Mouse (Mus musculus) limb, embryonic 14.5 days (tissue): Measurements from ENCODE around the gene Fam187a. TPM values are rescaled to one million over a fixed set of nuclear protein-coding genes. Genes with fewer than 3 reads are reported as not detected.
A peak's percentile ranks its signal among the peaks of the same experiment; 100 is the strongest.

ENCODE experiments used
- ATAC-seq: fragments of 200-750 bp; cut with Nextera tagmentation; 2 replicates; pipeline ENCODE4 v1.8.0; 2017; ENCODE audit warnings: low read depth, moderate number of reproducible peaks, moderate TSS enrichment; ENCODE audit not compliant: low FRiP score
- DNase-seq: peaks from one replicate; pipeline ENCODE4 v3.0.0-alpha.2; 2015; ENCODE audit warnings: low spot score
- H3K27ac ChIP-seq: fragments of 300-500 bp; sonication (generic); replicated peaks from 2 replicates; pipeline ENCODE4 v1.5.1; 2014; ENCODE audit warnings: low read depth, mild to moderate bottlenecking, low read length, moderate library complexity, mixed read lengths
- H3K27me3 ChIP-seq: fragments of 300-500 bp; sonication (generic); 2 replicates; pipeline ENCODE4 v1.6.1; 2014; ENCODE audit warnings: low read length, mixed read lengths; ENCODE audit not compliant: control insufficient read depth, insufficient read depth
- H3K36me3 ChIP-seq: fragments of 300-500 bp; sonication (generic); 2 replicates; pipeline ENCODE4 v1.6.1; 2014; ENCODE audit warnings: mild to moderate bottlenecking, low read length, moderate library complexity, mixed read lengths; ENCODE audit not compliant: control insufficient read depth, insufficient read depth
- H3K4me1 ChIP-seq: fragments of 300-500 bp; sonication (generic); 2 replicates; pipeline ENCODE4 v1.6.1; 2014; ENCODE audit warnings: antibody characterized with exemption, low read length, mixed read lengths; ENCODE audit not compliant: control insufficient read depth, insufficient read depth
- H3K4me2 ChIP-seq: fragments of 300-500 bp; sonication (generic); replicated peaks from 2 replicates; pipeline ENCODE4 v1.6.1; 2014; ENCODE audit warnings: low read depth, mild to moderate bottlenecking, low read length, moderate library complexity; ENCODE audit not compliant: severe bottlenecking
- H3K4me3 ChIP-seq: fragments of 300-500 bp; sonication (generic); replicated peaks from 2 replicates; pipeline ENCODE4 v1.5.1; 2014; ENCODE audit warnings: low read length
- H3K9ac ChIP-seq: fragments of 300-500 bp; sonication (generic); 2 replicates; pipeline ENCODE4 v1.6.1; 2014; ENCODE audit warnings: mild to moderate bottlenecking, low read depth, low read length, moderate library complexity; ENCODE audit not compliant: severe bottlenecking
- H3K9me3 ChIP-seq: fragments of 300-500 bp; sonication (generic); 2 replicates; pipeline ENCODE4 v1.6.1; 2016; ENCODE audit warnings: low read length; ENCODE audit not compliant: control insufficient read depth
- POLR2A ChIP-seq: fragments of 200-500 bp; IDR thresholded peaks from 2 replicates; pipeline ENCODE4 v1.8.0; 2012; ENCODE audit warnings: inconsistent platforms, mild to moderate bottlenecking, moderate library complexity, borderline replicate concordance; ENCODE audit not compliant: insufficient read depth, insufficient read length; ENCODE audit errors: extremely low read depth
- WGBS: fragments of 180-500 bp; shearing (Covaris S2); extraction: QIAGEN DNeasy Blood & Tissue Kit; methylation state at CpG from one replicate; pipeline ENCODE4 v1.1.7; 2014; 5-methylcytosine and 5-hydroxymethylcytosine counted together
- polyA plus RNA-seq, 2 experiments: library from polyadenylated mRNA; depleted of rRNA in 1 of 2; stranded (reverse) in 1 of 2; unstranded in 1 of 2; fragments of >200 nt; fragmentation: Nextera tagmentation in 1 of 2; extraction: Ambion mirVana in 1 of 2; gene quantifications; 2 replicates each; pipeline versions ENCODE4 v1.2.1 to v1.2.3; 2012 to 2014

Fam187a gene
- polyA plus RNA-seq, 2 experiments = not detected

DNA sequence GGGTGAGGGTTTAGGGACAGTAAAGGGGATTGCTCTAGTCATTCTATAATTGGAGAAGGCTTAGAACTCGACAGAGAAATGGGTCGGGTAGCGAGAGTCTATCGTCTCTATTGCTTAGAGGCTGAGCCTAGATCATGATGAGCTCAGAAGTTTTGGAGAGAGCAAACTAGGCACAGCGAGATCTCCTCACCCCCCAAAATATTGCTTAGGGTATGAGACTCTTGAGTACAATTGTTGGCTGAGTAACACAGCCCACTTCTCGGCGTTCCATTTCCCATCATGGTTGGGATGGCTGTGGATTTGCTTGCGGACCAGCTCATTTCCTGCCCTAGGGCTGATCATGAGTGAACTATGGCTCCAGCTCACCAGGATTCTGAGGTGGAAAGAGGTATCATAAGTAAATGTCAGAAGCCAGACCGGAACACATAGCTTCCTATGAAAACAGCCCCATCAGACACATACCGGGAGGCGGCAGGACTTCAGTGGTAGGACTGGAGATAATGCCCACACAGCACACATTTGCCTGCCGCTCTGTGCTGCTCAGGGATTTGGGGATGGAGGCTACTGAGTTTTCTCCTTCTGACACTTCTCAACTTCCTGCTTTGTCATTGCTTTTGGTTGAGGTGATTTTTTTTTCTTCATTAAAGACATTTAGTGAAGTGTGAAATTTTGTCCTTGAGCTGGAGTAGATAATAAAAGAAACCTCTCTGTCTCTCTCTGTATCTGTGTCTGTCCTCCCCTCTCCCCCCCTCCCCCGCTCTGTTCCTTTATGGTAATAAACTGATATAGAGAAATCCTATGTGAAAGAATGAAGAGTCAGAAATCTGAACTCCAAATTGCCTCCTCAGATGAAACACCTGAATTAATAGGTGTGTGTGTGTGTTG, 3.4 kb upstream of the Fam187a start:
- Histone ChIP-seq H3K36me3 (peaks cover 7% of the 10 kb centered on the region), H3K27me3 (no peaks in the 10 kb centered on the region), H3K9ac (peak overlapping the region; percentile 69), H3K27ac (peak overlapping the region; percentile 85), H3K4me1 (peaks cover 7% of the 10 kb centered on the region; the same call in 1 of the 2 replicates), H3K4me3 (peak overlapping the region; percentile 69), H3K9me3 (no peaks in the 10 kb centered on the region), H3K4me2 (peak overlapping the region; percentile 77)
- WGBS = 17% methylated on average over 13 of the region's 13 CpGs
- TF ChIP-seq POLR2A = no peak
- DNase-seq = no peak
- peak; percentile 20; the same call in 1 of the 2 replicates for ATAC-seq

DNA sequence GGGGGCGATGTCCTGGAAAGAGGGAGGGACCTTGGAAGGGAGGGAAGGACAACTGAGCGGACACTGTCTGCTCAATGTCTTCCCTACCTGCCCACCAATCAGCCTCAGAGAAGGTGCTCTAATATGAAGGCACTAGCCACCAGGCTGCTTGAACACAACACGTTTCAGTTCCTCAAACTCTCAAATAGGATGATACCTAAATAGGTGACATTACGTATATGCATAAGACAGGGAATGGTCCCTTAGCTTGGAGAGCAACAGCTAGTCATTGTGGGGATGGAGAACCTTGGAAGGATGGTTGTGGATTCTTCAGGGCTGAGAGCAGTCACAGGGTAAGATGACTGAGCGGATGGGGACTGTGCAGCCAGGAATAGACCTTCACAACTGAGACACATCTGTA, 2.5 kb downstream of the Fam187a start:
- Histone ChIP-seq H3K4me3 (no peak overlapping the region), H3K9ac (no peak overlapping the region), H3K27me3 (no peaks in the 10 kb centered on the region), H3K4me1 (no peaks in the 10 kb centered on the region), H3K36me3 (no peaks in the 10 kb centered on the region), H3K4me2 (no peak overlapping the region), H3K9me3 (no peaks in the 10 kb centered on the region), H3K27ac (no peak overlapping the region)
- ATAC-seq = no peak
- DNase-seq = no peak
- TF ChIP-seq POLR2A = no peak
- 81% methylated on average over 5 of the region's 5 CpGs for WGBS

DNA sequence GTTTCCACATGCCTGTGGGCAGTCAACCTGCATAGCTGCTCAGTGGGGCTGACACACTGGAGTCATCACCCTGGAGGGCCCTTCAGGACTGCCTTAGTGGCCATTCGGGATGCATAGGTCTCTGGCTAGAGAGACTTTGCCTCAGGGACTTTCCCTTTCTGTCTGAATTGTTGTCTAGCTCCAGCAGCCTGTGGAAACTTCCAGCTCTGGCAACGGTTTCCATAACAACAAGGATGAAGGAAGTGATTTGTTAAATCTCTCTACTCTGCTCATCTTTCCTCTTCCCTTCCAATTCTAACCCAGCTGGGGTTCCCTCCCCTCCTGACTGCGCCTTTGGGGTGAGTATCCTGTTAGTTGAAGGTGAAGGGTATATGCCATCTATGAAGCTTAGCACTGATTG, 3.2 kb downstream of the Fam187a start:
- Histone ChIP-seq H3K4me1 (no peaks in the 10 kb centered on the region), H3K36me3 (no peaks in the 10 kb centered on the region), H3K4me2 (no peak overlapping the region), H3K27me3 (no peaks in the 10 kb centered on the region), H3K9ac (no peak overlapping the region), H3K9me3 (no peaks in the 10 kb centered on the region), H3K4me3 (no peak overlapping the region), H3K27ac (no peak overlapping the region)
- WGBS = 61% methylated on average over 3 of the region's 3 CpGs
- DNase-seq (no peak), ATAC-seq (no peak)
- TF ChIP-seq POLR2A = no peak

DNA sequence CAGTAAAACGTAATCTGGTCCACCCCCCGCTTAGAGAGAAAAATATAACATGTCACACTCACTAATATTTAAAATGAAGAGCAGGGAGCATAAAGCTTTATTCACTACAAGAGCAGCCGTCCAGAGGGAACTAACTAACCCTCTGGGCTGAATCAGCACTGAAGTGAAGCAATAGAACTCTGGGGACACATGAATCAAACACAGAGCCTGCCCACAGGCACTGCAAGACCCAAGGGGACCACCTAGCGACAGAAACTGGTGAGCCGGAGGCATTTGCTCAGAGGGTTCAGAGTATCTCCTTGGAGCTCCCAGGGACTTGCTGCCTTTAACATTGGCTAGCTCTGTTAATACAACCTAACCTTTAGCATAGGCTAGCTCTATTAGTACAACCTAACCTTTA, 5.1 kb downstream of the Fam187a start:
- Histone ChIP-seq H3K36me3 (no peaks in the 10 kb centered on the region), H3K27ac (no peak overlapping the region), H3K9me3 (no peaks in the 10 kb centered on the region), H3K9ac (no peak overlapping the region), H3K27me3 (peaks cover 4% of the 10 kb centered on the region; the same call in 1 of the 2 replicates), H3K4me3 (no peak overlapping the region), H3K4me2 (no peak overlapping the region), H3K4me1 (no peaks in the 10 kb centered on the region)
- TF ChIP-seq POLR2A = no peak
- WGBS = 63% methylated on average over 5 of the region's 5 CpGs
- DNase-seq = no peak
- ATAC-seq = no peak

DNA sequence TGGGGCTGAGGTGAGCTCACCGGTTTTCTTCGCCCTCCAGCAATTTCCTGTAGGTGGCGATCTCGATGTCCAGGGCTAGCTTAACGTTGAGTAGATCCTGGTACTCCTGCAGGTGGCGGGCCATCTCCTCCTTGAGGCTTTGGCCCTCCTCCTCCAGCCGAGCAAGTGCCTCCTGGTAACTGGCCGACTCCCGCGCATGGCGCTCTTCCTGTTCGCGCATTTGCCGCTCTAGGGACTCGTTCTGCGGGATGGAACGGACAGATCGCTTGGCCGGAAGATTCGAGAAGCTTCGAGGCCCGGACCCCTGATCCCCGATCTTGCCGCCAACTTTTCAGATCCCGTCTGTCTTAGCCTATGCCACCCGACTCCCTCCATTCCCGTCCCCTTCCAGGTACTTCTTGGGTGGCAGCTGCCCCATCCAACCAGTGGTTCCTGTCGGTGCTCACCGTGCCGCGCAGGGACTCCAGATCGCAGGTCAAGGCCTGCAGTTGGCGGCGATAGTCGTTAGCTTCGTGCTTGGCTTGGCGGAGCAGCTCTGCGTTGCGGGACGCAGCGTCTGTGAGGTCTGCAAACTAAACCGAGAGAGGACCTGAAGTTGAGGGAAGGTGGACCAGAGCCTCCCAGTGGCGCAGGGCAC, 8.2 kb downstream of the Fam187a start:
- ATAC-seq = peak; percentile 89
- no peaks in the 10 kb centered on the region for H3K4me1 ChIP-seq
- H3K36me3 ChIP-seq = no peaks in the 10 kb centered on the region
- peak overlapping the region; percentile 77 for H3K4me2 ChIP-seq
- H3K4me3 ChIP-seq = peak overlapping the region; percentile 45
- H3K9ac ChIP-seq = peak overlapping the region; percentile 60
- WGBS = 2% methylated on average over 40 of the region's 43 CpGs
- no peak for TF ChIP-seq POLR2A
- peaks cover 4% of the 10 kb centered on the region; the same call in 1 of the 2 replicates for H3K27me3 ChIP-seq
- no peaks in the 10 kb centered on the region for H3K9me3 ChIP-seq
- DNase-seq = peak; percentile 83
- H3K27ac ChIP-seq = no peak overlapping the region
